Mouse (Mus musculus): ENCODE data around the gene Olfr971. TPM values are rescaled to one million over a fixed set of nuclear protein-coding genes. Genes with fewer than 3 reads are reported as not detected.
"Not testable (repeated sequence)": the region's sequence is repeated elsewhere in the genome, so short reads cannot be mapped to it uniquely, and the experiment has no call there.

The Olfr971 gene
- not detected for total RNA-seq (2018; cell fraction: chromatin; rRNA removed)
- total RNA-seq (2018; cell fraction: cytosol; rRNA removed) = not detected
- total RNA-seq (2018; cell fraction: nucleus; rRNA removed) = not detected
- polyA plus RNA-seq (2018) = not detected in 3 replicates

GRCm38 (mm10) chr9:39836576-39836975 is at the start of gene Olfr971:
Gene Olfr971 (plus strand): TSS chr9:39836876.
- H3K27ac ChIP-seq; H3K4me3 ChIP-seq (ENCODE audit: inconsistent target); H3K79me2 ChIP-seq (ENCODE audit: inconsistent target); H3K36me3 ChIP-seq (ENCODE audit: inconsistent target): not testable (repeated sequence)
- no CpG with 5 or more reads among the region's 2 CpGs for WGBS (ENCODE audit: missing documents)

- Histone ChIP-seq H3K4me3 (ENCODE audit: inconsistent target) (no peak within 1 kb of the TSS), H3K36me3 (ENCODE audit: inconsistent target) (no peaks in the 10 kb centered on the region), H3K27ac (no peak within 1 kb of the TSS), H3K79me2 (ENCODE audit: inconsistent target) (no peaks in the 10 kb centered on the region)
- 76% methylated on average over 2 of the region's 2 CpGs for WGBS (ENCODE audit: missing documents)
Measured at GRCm38 (mm10) chr9:39790558-39790957, 46.1 kb upstream of the Olfr971 start, which contains the start of gene Olfr969. Gene Olfr969 (plus strand): TSS chr9:39790945.

DNA sequence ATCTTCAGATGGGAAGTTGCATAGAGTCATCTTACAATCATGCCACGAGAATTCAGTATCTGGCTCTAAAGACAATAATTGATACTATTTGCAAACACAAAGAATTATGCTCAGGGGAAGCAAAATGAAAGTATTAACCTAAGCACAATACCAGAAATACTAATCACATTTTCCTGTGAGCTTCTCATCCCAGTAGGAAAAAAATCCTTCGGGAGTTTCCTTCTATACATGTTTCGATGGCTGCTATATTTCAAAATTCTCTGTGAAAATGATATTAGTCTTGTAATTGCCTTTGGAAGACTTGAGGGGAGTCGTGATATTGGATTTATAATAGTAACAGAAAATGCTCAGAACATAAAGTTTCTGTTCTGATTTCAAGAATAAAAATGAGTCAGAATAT is 28.1 kb upstream of the Olfr971 start, which contains the start of gene Olfr970:
Gene Olfr970 (plus strand): TSS at position 301 of the 400 bp plus-strand sequence.
- WGBS (ENCODE audit: missing documents) = 78% methylated on average over 4 of the region's 4 CpGs
- Histone ChIP-seq H3K79me2 (ENCODE audit: inconsistent target) (no peaks in the 10 kb centered on the region), H3K4me3 (ENCODE audit: inconsistent target) (no peak within 1 kb of the TSS), H3K27ac (no peak within 1 kb of the TSS), H3K36me3 (ENCODE audit: inconsistent target) (no peaks in the 10 kb centered on the region)

DNA sequence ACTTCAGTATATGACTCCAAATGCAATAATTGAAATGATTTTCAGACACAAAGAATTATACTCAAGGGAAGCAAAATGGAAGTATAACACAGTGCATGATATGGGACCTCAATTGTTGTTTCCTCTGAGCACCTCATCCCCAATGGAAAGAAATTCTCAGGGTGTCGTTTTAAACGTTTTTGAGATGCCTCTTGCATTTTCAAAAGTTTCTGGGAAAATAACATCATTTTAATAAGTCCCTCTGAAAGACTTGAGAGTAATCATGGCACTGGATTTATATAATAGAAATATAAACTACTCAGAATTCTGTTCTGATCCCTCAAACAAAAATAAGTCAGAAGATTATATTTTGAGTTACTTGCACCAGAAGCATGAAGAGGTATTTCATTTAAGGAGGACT is 29.4 kb downstream of the Olfr971 start, which contains the start of gene Olfr972:
Gene Olfr972 (plus strand): TSS at position 301 of the 400 bp plus-strand sequence.
- no peak within 1 kb of the TSS for H3K4me3 ChIP-seq (ENCODE audit: inconsistent target)
- H3K36me3 ChIP-seq (ENCODE audit: inconsistent target) = no peaks in the 10 kb centered on the region
- WGBS (ENCODE audit: missing documents) = 69% methylated on average over 2 of the region's 2 CpGs
- H3K27ac ChIP-seq = no peak within 1 kb of the TSS
- H3K79me2 ChIP-seq (ENCODE audit: inconsistent target) = no peaks in the 10 kb centered on the region

- not testable (repeated sequence) for H3K27ac ChIP-seq; H3K79me2 ChIP-seq (ENCODE audit: inconsistent target)
- WGBS (ENCODE audit: missing documents) = 100% methylated on average over 1 of the region's 1 CpGs
Measured at GRCm38 (mm10) chr9:39871986-39872385, 35.3 kb downstream of the Olfr971 start.

DNA sequence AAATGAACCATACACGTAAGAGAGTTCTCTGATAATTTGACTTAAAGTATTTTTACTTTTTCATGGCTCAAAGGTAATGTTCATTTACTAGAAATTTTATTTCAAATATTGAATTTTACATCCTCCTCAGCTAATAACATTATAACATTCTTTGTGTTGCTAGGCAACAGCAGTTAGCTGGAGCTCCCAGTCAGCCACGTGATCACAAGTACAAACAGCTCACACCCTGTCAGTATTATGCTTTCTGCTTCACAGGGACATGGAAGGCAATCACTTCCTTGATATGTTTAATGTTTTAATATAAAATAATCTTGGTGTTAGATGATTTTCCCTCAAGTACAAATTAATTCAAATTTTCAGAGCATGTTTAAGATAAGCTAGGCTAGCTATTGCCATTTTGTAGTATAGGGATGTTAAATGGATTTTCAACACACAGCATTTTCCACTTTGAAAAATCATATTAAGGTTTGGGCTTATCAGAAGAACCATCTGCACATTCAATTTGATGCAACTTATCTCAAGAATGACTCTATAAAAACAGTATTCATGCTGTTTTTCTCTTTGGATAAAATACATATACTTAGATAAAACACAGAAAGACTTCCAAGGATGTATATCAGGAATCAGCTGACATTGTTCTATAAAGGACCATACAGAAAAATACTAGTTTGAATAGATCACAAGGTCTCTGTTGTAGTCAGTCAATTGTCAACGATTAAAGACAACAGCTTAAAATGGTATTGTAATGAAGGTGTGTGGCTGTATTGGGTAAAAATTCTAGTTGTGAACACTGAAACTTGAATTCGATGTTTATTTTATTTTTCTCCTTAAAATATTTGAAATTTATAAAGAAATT is 41.1 kb downstream of the Olfr971 start:
- no CpG with 5 or more reads among the region's 4 CpGs for WGBS (ENCODE audit: missing documents)
- not testable (repeated sequence) for H3K79me2 ChIP-seq (ENCODE audit: inconsistent target)

More at GRCm38 (mm10) chr9:39871986-39872385, 35.3 kb downstream of the Olfr971 start:
- H3K4me3 ChIP-seq (ENCODE audit: inconsistent target); H3K36me3 ChIP-seq (ENCODE audit: inconsistent target): not testable (repeated sequence)

More for the DNA sequence above, 41.1 kb downstream of the Olfr971 start:
- H3K36me3 ChIP-seq (ENCODE audit: inconsistent target); H3K27ac ChIP-seq; H3K4me3 ChIP-seq (ENCODE audit: inconsistent target): not testable (repeated sequence)

Other genes with a start within 250 kb of the Olfr971 start
- not detected in 3 replicates for gene AW551984, start 232.5 kb upstream of the Olfr971 start, polyA plus RNA-seq (2018)
- not detected in 3 replicates for gene Olfr148, start 226.2 kb upstream of the Olfr971 start, polyA plus RNA-seq (2018)
- gene Olfr960, start 215.5 kb upstream of the Olfr971 start, polyA plus RNA-seq (2018) = not detected in 3 replicates
- not detected in 3 replicates for gene Olfr961, start 191.8 kb upstream of the Olfr971 start, polyA plus RNA-seq (2018)
- not detected in 3 replicates for gene Olfr963, start 169.7 kb upstream of the Olfr971 start, polyA plus RNA-seq (2018)
- gene Olfr149, start 129.8 kb upstream of the Olfr971 start, polyA plus RNA-seq (2018) = not detected in 3 replicates
- not detected in 3 replicates for gene Olfr965, start 125.5 kb upstream of the Olfr971 start, polyA plus RNA-seq (2018)
- gene Olfr150, start 105.9 kb upstream of the Olfr971 start, polyA plus RNA-seq (2018) = not detected in 3 replicates
- gene Olfr967, start 90.6 kb upstream of the Olfr971 start, polyA plus RNA-seq (2018) = not detected in 3 replicates
- gene Olfr968, start 53.6 kb upstream of the Olfr971 start, polyA plus RNA-seq (2018) = not detected in 3 replicates
- gene Olfr969, start 45.9 kb upstream of the Olfr971 start, polyA plus RNA-seq (2018) = not detected in 3 replicates
- not detected in 3 replicates for gene Olfr970, start 28.0 kb upstream of the Olfr971 start, polyA plus RNA-seq (2018)
- not detected in 3 replicates for gene Olfr972, start 29.5 kb downstream of the Olfr971 start, polyA plus RNA-seq (2018)
- gene Olfr229, start 70.5 kb downstream of the Olfr971 start, polyA plus RNA-seq (2018) = not detected in 3 replicates
- not detected in 3 replicates for gene Olfr974, start 100.6 kb downstream of the Olfr971 start, polyA plus RNA-seq (2018)
- gene Olfr975, start 115.2 kb downstream of the Olfr971 start, polyA plus RNA-seq (2018) = not detected in 3 replicates
- gene Olfr976, start 124.3 kb downstream of the Olfr971 start, polyA plus RNA-seq (2018) = not detected in 3 replicates
- gene Olfr978, start 155.2 kb downstream of the Olfr971 start, polyA plus RNA-seq (2018) = not detected in 3 replicates
- not detected in 3 replicates for gene Olfr979, start 166.6 kb downstream of the Olfr971 start, polyA plus RNA-seq (2018)
- gene Olfr980, start 172.7 kb downstream of the Olfr971 start, polyA plus RNA-seq (2018) = not detected in 3 replicates
- not detected in 3 replicates for gene Olfr981, start 184.6 kb downstream of the Olfr971 start, polyA plus RNA-seq (2018)
- gene Olfr982, start 237.0 kb downstream of the Olfr971 start, polyA plus RNA-seq (2018) = not detected in 3 replicates